Mouse (Mus musculus): ENCODE results near the gene Ptpn13.

- TF ChIP-seq CTCF (conservative IDR thresholded peaks at IDR 0.05 in 1 of 2, IDR thresholded peaks at IDR 0.05 in 1 of 2; ENCODE audit: low read depth in 2 of 2, low read length in 2 of 2), result no peak
- TF ChIP-seq RAD21 (IDR thresholded peaks at IDR 0.05; ENCODE audit: low read depth, low read length), result no peak
- TF ChIP-seq USF1 (IDR thresholded peaks at IDR 0.05; ENCODE audit: low read depth, low read length), result no peak
Observed at GRCm38 (mm10) chr5:103447806-103448416, 22.9 kb downstream of the Ptpn13 start.

All from CH12.LX (cell line).